26 mouse cellular contexts compared by ENCODE assay signal in genomic region chr17:64135941-64136650, GRCm38 (mm10).
DNase-seq lines count a peak whose midpoint lies in the region; ATAC-seq and TF ChIP-seq lines count a peak whose summit lies in the region.
"Had no signal": no experiment of that assay in that cellular context is flagged by ENCODE, and none has a peak within 500 bp of the region (broad histone marks: within the 10 kb centered on the region; RNA-seq: fewer than 3 reads in every experiment).

No protein-coding gene starts in this region.

- TF ChIP-seq POLR2A in olfactory bulb, adult 2 months (IDR thresholded peaks at IDR 0.05; ENCODE audit: insufficient read depth, low read depth, low read length): no peak

- TF ChIP-seq EP300 in liver, postnatal 0 days (IDR thresholded peaks at IDR 0.05; ENCODE audit: low read depth): no peak

- no peak overlapping the region for H3K4me3 ChIP-seq in liver, postnatal 0 days (ENCODE audit: low read depth, low read length)
- no peak overlapping the region for H3K4me3 ChIP-seq in liver, embryonic 12.5 days
- no peak overlapping the region for H3K4me3 ChIP-seq in olfactory bulb, adult 2 months (ENCODE audit: insufficient read depth, low read depth, low read length)
- H3K4me3 ChIP-seq in neural tube, embryonic 15.5 days (replicated peaks): no peak overlapping the region
- H3K4me3 ChIP-seq: heart, adult 2 months; limb, embryonic 12.5 days; lung, embryonic 15.5 days had no signal

- ATAC-seq in liver, postnatal 0 days: peak; percentile 60; the same call in 1 of the 2 replicates
- no peak for ATAC-seq in liver, embryonic 12.5 days
- ATAC-seq in neural tube, embryonic 15.5 days (ENCODE audit: low FRiP score): no peak
- ATAC-seq: Patski had no signal

- no peak for TF ChIP-seq CTCF in liver, postnatal 0 days (IDR thresholded peaks at IDR 0.05; ENCODE audit: low read depth)
- no peak for TF ChIP-seq CTCF in olfactory bulb, adult 2 months (IDR thresholded peaks at IDR 0.05; ENCODE audit: insufficient read depth, low read depth, low read length)

- WGBS in liver, postnatal 0 days (ENCODE audit: insufficient replicate concordance): 61% methylated on average over 8 of the region's 8 CpGs
- WGBS in liver, embryonic 12.5 days (ENCODE audit: insufficient replicate concordance): 68% methylated on average over 8 of the region's 8 CpGs
- WGBS in olfactory bulb, adult 2 months: 41% methylated on average over 8 of the region's 8 CpGs
- WGBS in neural tube, embryonic 15.5 days: 55% methylated on average over 8 of the region's 8 CpGs

- no peaks in the 10 kb centered on the region for H3K9me3 ChIP-seq in liver, postnatal 0 days (ENCODE audit: low read length)
- H3K9me3 ChIP-seq in liver, embryonic 12.5 days (replicated peaks): no peaks in the 10 kb centered on the region
- no peaks in the 10 kb centered on the region for H3K9me3 ChIP-seq in neural tube, embryonic 15.5 days (replicated peaks)
- H3K9me3 ChIP-seq: G1E; limb, embryonic 12.5 days; lung, embryonic 15.5 days had no signal

- H3K36me3 ChIP-seq in liver, postnatal 0 days (replicated peaks; ENCODE audit: insufficient read depth, low read length): peaks cover 9% of the 10 kb centered on the region; the same call in 1 of the 2 replicates
- peaks cover 15% of the 10 kb centered on the region for H3K36me3 ChIP-seq in liver, embryonic 12.5 days
- H3K36me3 ChIP-seq in neural tube, embryonic 15.5 days: no peaks in the 10 kb centered on the region
- H3K36me3 ChIP-seq: lung, embryonic 15.5 days had no signal

- H3K27me3 ChIP-seq in liver, postnatal 0 days (ENCODE audit: insufficient read depth, low read length): no peaks in the 10 kb centered on the region
- no peaks in the 10 kb centered on the region for H3K27me3 ChIP-seq in liver, embryonic 12.5 days (replicated peaks)
- no peaks in the 10 kb centered on the region for H3K27me3 ChIP-seq in neural tube, embryonic 15.5 days (replicated peaks)
- H3K27me3 ChIP-seq: CH12.LX; limb, embryonic 12.5 days; lung, embryonic 15.5 days; Patski had no signal

- no peak overlapping the region for H3K4me2 ChIP-seq in liver, postnatal 0 days (ENCODE audit: low read depth, low read length)
- no peak overlapping the region for H3K4me2 ChIP-seq in liver, embryonic 12.5 days
- H3K4me2 ChIP-seq in neural tube, embryonic 15.5 days: no peak overlapping the region
- H3K4me2 ChIP-seq: limb, embryonic 12.5 days; lung, embryonic 15.5 days had no signal

- no peak overlapping the region for H3K27ac ChIP-seq in liver, postnatal 0 days (ENCODE audit: low read depth)
- H3K27ac ChIP-seq in liver, embryonic 12.5 days: no peak overlapping the region
- peak overlapping the region; percentile 82 for H3K27ac ChIP-seq in olfactory bulb, adult 2 months (ENCODE audit: insufficient read depth, low read depth, low read length)
- H3K27ac ChIP-seq in neural tube, embryonic 15.5 days (replicated peaks): no peak overlapping the region
- H3K27ac ChIP-seq: heart, adult 2 months; limb, embryonic 12.5 days; liver, embryonic 14.5 days; lung, embryonic 15.5 days; stomach, postnatal 0 days had no signal

- intact Hi-C loops in heart, postnatal 10 days (cut with DNase I): no loop called here

- H3K9ac ChIP-seq in liver, postnatal 0 days (replicated peaks): no peak overlapping the region
- H3K9ac ChIP-seq in liver, embryonic 12.5 days: no peak overlapping the region
- no peak overlapping the region for H3K9ac ChIP-seq in neural tube, embryonic 15.5 days (replicated peaks)
- H3K9ac ChIP-seq: limb, embryonic 12.5 days; liver, embryonic 14.5 days; lung, embryonic 15.5 days had no signal

- H3K4me1 ChIP-seq in liver, postnatal 0 days (ENCODE audit: insufficient read depth): no peaks in the 10 kb centered on the region
- 0 out of 2 replicates have a peak, but pooled peaks cover 6% of the 10 kb centered on the region for H3K4me1 ChIP-seq in liver, embryonic 12.5 days
- H3K4me1 ChIP-seq in olfactory bulb, adult 2 months (ENCODE audit: control insufficient read depth, insufficient read depth, low read length): peaks cover 24% of the 10 kb centered on the region
- peaks cover 17% of the 10 kb centered on the region for H3K4me1 ChIP-seq in neural tube, embryonic 15.5 days
- H3K4me1 ChIP-seq: lung, embryonic 15.5 days had no signal

- DNase-seq in heart, adult 11 months: peak; percentile 72
- no peak for DNase-seq in heart, postnatal 10 days
- no peak for DNase-seq in liver, postnatal 0 days
- DNase-seq in forelimb bud, embryonic 11.5 days (ENCODE audit: low read depth, low spot score): peak; percentile 19
- DNase-seq: B cell, adult 2 months; cerebellum, adult 2 months; cerebellum, postnatal 25 days; embryo, embryonic 11 days; gastrocnemius, postnatal 25 days; heart, adult 2 months; heart, postnatal 36 days; kidney, postnatal 4 days; lung, postnatal 36 days; right cerebral cortex, postnatal 14 days; thymus, adult 2 months; thymus, postnatal 4 days had no signal

Comparison
In these comparisons a context has a peak if more than half of its experiments do, and no peak if none do; other contexts are left out.
1. DNase-seq: peak in heart, adult 11 months (single experiment) and forelimb bud, embryonic 11.5 days (single experiment); none in heart, postnatal 10 days (0 of 2) and liver, postnatal 0 days (single experiment).